Mouse (Mus musculus) thymus, postnatal 10 days (tissue): Measurements from ENCODE around the gene Nr1h4.

ENCODE experiments used
- DNase-seq, 2 experiments: peaks; one replicate each; pipeline ENCODE4 v3.0.0; 2021; ENCODE audit warnings: low spot score in 2 of 2

Nr1h4 gene

GRCm38 (mm10) chr10:89482142-89482681, 51.2 kb downstream of the Nr1h4 start:
- DNase-seq: no peak

- DNase-seq: no peak
Measured at GRCm38 (mm10) chr10:89481638-89482037, 51.7 kb downstream of the Nr1h4 start.

GRCm38 (mm10) chr10:89478766-89479165, 54.6 kb downstream of the Nr1h4 start:
- DNase-seq: no peak

GRCm38 (mm10) chr10:89470596-89471353, 62.6 kb downstream of the Nr1h4 start:
- DNase-seq: no peak

GRCm38 (mm10) chr10:89464760-89465405, 68.5 kb downstream of the Nr1h4 start:
- no peak for DNase-seq

GRCm38 (mm10) chr10:89462890-89463289, 70.5 kb downstream of the Nr1h4 start:
- no peak for DNase-seq

- peak; percentile 78 to 90 for DNase-seq
Measured at GRCm38 (mm10) chr10:89461856-89462507, 71.4 kb downstream of the Nr1h4 start.

GRCm38 (mm10) chr10:89460972-89461371, 72.4 kb downstream of the Nr1h4 start:
- no peak for DNase-seq

- no peak for DNase-seq
Measured at GRCm38 (mm10) chr10:89458770-89459169, 74.6 kb downstream of the Nr1h4 start.

- DNase-seq: peak in 1 of 2 experiments; percentile 31
Measured at GRCm38 (mm10) chr10:89453794-89454193, 79.6 kb downstream of the Nr1h4 start.

- no peak for DNase-seq
Measured at GRCm38 (mm10) chr10:89453068-89453641, 80.2 kb downstream of the Nr1h4 start.

GRCm38 (mm10) chr10:89450411-89450810, 83.0 kb downstream of the Nr1h4 start:
- DNase-seq: no peak

GRCm38 (mm10) chr10:89444381-89444780, 89.0 kb downstream of the Nr1h4 start:
- no peak for DNase-seq

- DNase-seq: peak; percentile 77 to 80
Measured at GRCm38 (mm10) chr10:89443623-89444151, 89.7 kb downstream of the Nr1h4 start, which contains the start of gene Gas2l3. TSS of gene Gas2l3 (minus strand) at chr10:89443967.

- no peak for DNase-seq
Measured at GRCm38 (mm10) chr10:89443115-89443622, 90.2 kb downstream of the Nr1h4 start.

- DNase-seq: no peak
Measured at GRCm38 (mm10) chr10:89442640-89443039, 90.7 kb downstream of the Nr1h4 start.

- DNase-seq: no peak
Measured at GRCm38 (mm10) chr10:89441961-89442360, 91.4 kb downstream of the Nr1h4 start.

- no peak for DNase-seq
Measured at GRCm38 (mm10) chr10:89439380-89439779, 94.0 kb downstream of the Nr1h4 start.

- no peak for DNase-seq
Measured at GRCm38 (mm10) chr10:89437996-89438395, 95.4 kb downstream of the Nr1h4 start.

GRCm38 (mm10) chr10:89437472-89437871, 95.9 kb downstream of the Nr1h4 start:
- DNase-seq: no peak

- DNase-seq: no peak
Measured at GRCm38 (mm10) chr10:89435920-89436319, 97.5 kb downstream of the Nr1h4 start.

- no peak for DNase-seq
Measured at GRCm38 (mm10) chr10:89435413-89435812, 98.0 kb downstream of the Nr1h4 start.
